ENCODE assay signal across 9 mouse cellular contexts in genomic region chr2:27847001-27847400, GRCm38 (mm10). TPM values are rescaled to one million over a fixed set of nuclear protein-coding genes. Genes with fewer than 3 reads are reported as not detected.
A peak's percentile ranks its signal among the peaks of the same experiment; 100 is the strongest.
DNase-seq lines count a peak whose midpoint lies in the region; ATAC-seq and TF ChIP-seq lines count a peak whose summit lies in the region.
"Had no signal": no experiment of that assay in that cellular context is flagged by ENCODE, and none has a peak within 500 bp of the region (broad histone marks: within the 10 kb centered on the region; RNA-seq: fewer than 3 reads in every experiment).

No protein-coding gene starts in this region.

- peak overlapping the region; percentile 84 for H3K27ac ChIP-seq in embryonic facial prominence, embryonic 15.5 days (replicated peaks)
- H3K27ac ChIP-seq in heart, postnatal 0 days (ENCODE audit: low read depth): peak overlapping the region; percentile 79
- H3K27ac ChIP-seq in limb, embryonic 12.5 days: peak overlapping the region; percentile 62; the same call in 1 of the 2 replicates
- no peak overlapping the region for H3K27ac ChIP-seq in intestine, embryonic 15.5 days

- TF ChIP-seq EP300 in heart, postnatal 0 days (IDR thresholded peaks at IDR 0.05; ENCODE audit: low read depth): no peak

- ATAC-seq in embryonic facial prominence, embryonic 15.5 days (ENCODE audit: insufficient number of reproducible peaks, low FRiP score, low TSS enrichment, low read depth): no peak
- ATAC-seq in heart, postnatal 0 days (ENCODE audit: insufficient read depth, low read depth): peak; percentile 32; the same call in 1 of the 2 replicates
- ATAC-seq in limb, embryonic 12.5 days (ENCODE audit: insufficient number of reproducible peaks, insufficient read depth, low FRiP score, low TSS enrichment, low read depth): no peak
- no peak for ATAC-seq in intestine, embryonic 15.5 days
- no peak for ATAC-seq in megakaryocyte progenitor cell, adult 5-6 weeks (replicated peaks; ENCODE audit: poor library complexity)

- H3K27me3 ChIP-seq in embryonic facial prominence, embryonic 15.5 days: no peaks in the 10 kb centered on the region
- no peaks in the 10 kb centered on the region for H3K27me3 ChIP-seq in heart, postnatal 0 days (ENCODE audit: control insufficient read depth, insufficient read depth, low read length)
- no peaks in the 10 kb centered on the region for H3K27me3 ChIP-seq in limb, embryonic 12.5 days
- H3K27me3 ChIP-seq in intestine, embryonic 15.5 days (replicated peaks): no peaks in the 10 kb centered on the region

- TF ChIP-seq CTCF in heart, postnatal 0 days (IDR thresholded peaks at IDR 0.05; ENCODE audit: low read depth): no peak

- 42% methylated on average over 5 of the region's 5 CpGs for WGBS in embryonic facial prominence, embryonic 15.5 days
- 41% methylated on average over 5 of the region's 5 CpGs for WGBS in heart, postnatal 0 days
- 41% methylated on average over 5 of the region's 5 CpGs for WGBS in limb, embryonic 12.5 days
- WGBS in intestine, embryonic 15.5 days: 51% methylated on average over 5 of the region's 5 CpGs

- H3K4me2 ChIP-seq in embryonic facial prominence, embryonic 15.5 days (replicated peaks): no peak overlapping the region
- H3K4me2 ChIP-seq in heart, postnatal 0 days (ENCODE audit: low read depth, low read length): no peak overlapping the region
- H3K4me2 ChIP-seq in limb, embryonic 12.5 days: no peak overlapping the region
- H3K4me2 ChIP-seq in intestine, embryonic 15.5 days (replicated peaks): no peak overlapping the region

- no peak overlapping the region for H3K4me3 ChIP-seq in embryonic facial prominence, embryonic 15.5 days (replicated peaks)
- H3K4me3 ChIP-seq in heart, postnatal 0 days (ENCODE audit: low read depth, low read length): no peak overlapping the region
- no peak overlapping the region for H3K4me3 ChIP-seq in limb, embryonic 12.5 days (replicated peaks)
- H3K4me3 ChIP-seq in intestine, embryonic 15.5 days (replicated peaks): no peak overlapping the region

- H3K9me3 ChIP-seq in embryonic facial prominence, embryonic 15.5 days (replicated peaks): no peaks in the 10 kb centered on the region
- H3K9me3 ChIP-seq in heart, postnatal 0 days (replicated peaks; ENCODE audit: control insufficient read depth, low read length): no peaks in the 10 kb centered on the region
- no peaks in the 10 kb centered on the region for H3K9me3 ChIP-seq in limb, embryonic 12.5 days
- H3K9me3 ChIP-seq in intestine, embryonic 15.5 days: no peaks in the 10 kb centered on the region

- peaks cover 28% of the 10 kb centered on the region for H3K4me1 ChIP-seq in embryonic facial prominence, embryonic 15.5 days
- peaks cover 4% of the 10 kb centered on the region; the same call in 1 of the 2 replicates for H3K4me1 ChIP-seq in heart, postnatal 0 days (ENCODE audit: control insufficient read depth, insufficient read depth)
- H3K4me1 ChIP-seq in limb, embryonic 12.5 days (replicated peaks): peaks cover 22% of the 10 kb centered on the region
- peaks cover 10% of the 10 kb centered on the region; the same call in 1 of the 2 replicates for H3K4me1 ChIP-seq in intestine, embryonic 15.5 days (replicated peaks)

- H3K36me3 ChIP-seq in embryonic facial prominence, embryonic 15.5 days: no peaks in the 10 kb centered on the region
- H3K36me3 ChIP-seq in heart, postnatal 0 days (replicated peaks; ENCODE audit: control insufficient read depth, insufficient read depth, low read length): no peaks in the 10 kb centered on the region
- H3K36me3 ChIP-seq in limb, embryonic 12.5 days: no peaks in the 10 kb centered on the region
- H3K36me3 ChIP-seq in intestine, embryonic 15.5 days: no peaks in the 10 kb centered on the region

- H3K9ac ChIP-seq in embryonic facial prominence, embryonic 15.5 days: no peak overlapping the region
- H3K9ac ChIP-seq in heart, postnatal 0 days (replicated peaks; ENCODE audit: low read depth, low read length): no peak overlapping the region
- no peak overlapping the region for H3K9ac ChIP-seq in limb, embryonic 12.5 days (replicated peaks)
- no peak overlapping the region for H3K9ac ChIP-seq in intestine, embryonic 15.5 days

- DNase-seq in 3T3-L1 (ENCODE audit: low read depth, low spot score): peak; percentile 92
- no peak for DNase-seq in heart, postnatal 0 days (ENCODE audit: low spot score)
- DNase-seq in frontal cortex, postnatal 25 days (ENCODE audit: low spot score in 2 of 2): no peak
- DNase-seq in layer of hippocampus, postnatal 25 days (ENCODE audit: extremely low spot score in 1 of 2, low spot score in 1 of 2): no peak
- DNase-seq: spleen, adult 18-20 months had no signal

RNA-seq across cellular contexts. Expression of gene Col5a1, which starts 39.2 kb away (rescaled TPM):
- polyA plus RNA-seq in embryonic facial prominence, embryonic 15.5 days (2015; fragmentation: Nextera tagmentation; extraction: Ambion mirVana): 217 and 242 TPM in 2 replicates
- 97.4 and 129 TPM in 2 replicates for total RNA-seq in heart, postnatal 0 days (2014; rRNA removed; ENCODE audit: low replicate concordance)
- 40.6 and 41.9 TPM in 2 replicates for polyA plus RNA-seq in heart, postnatal 0 days (2015; fragmentation: Nextera tagmentation; extraction: Ambion mirVana)
- polyA plus RNA-seq in limb, embryonic 12.5 days (2016; fragmentation: Nextera tagmentation; extraction: Ambion mirVana): 59.1 and 65.0 TPM in 2 replicates
- total RNA-seq in layer of hippocampus, postnatal 25 days (2021): 1 to 10 TPM; 3.3 to 4.2 TPM
- polyA plus RNA-seq in intestine, embryonic 15.5 days (2015; fragmentation: Nextera tagmentation; extraction: Ambion mirVana): 96.3 and 97.9 TPM in 2 replicates
- 2.4 and 2.5 TPM in 2 replicates for total RNA-seq in megakaryocyte progenitor cell, adult 5-6 weeks (2015)
- total RNA-seq in megakaryocyte progenitor cell, adult 5-6 weeks (2017): 0.58 and 1.0 TPM in 2 replicates
